Mouse (Mus musculus) adipocyte (in vitro differentiated cells): ENCODE measurements at regions not wholly inside any gene's neighbourhood (a gene's known extent, or its start where the extent isn't known, plus 50 kb on each side); places are given as distances from the start of the nearest gene placed in this dataset.

Experiments used
- DNase-seq: peaks from one replicate; pipeline ENCODE4 v3.0.0-alpha.2; 2016; ENCODE audit warnings: low spot score

DNA sequence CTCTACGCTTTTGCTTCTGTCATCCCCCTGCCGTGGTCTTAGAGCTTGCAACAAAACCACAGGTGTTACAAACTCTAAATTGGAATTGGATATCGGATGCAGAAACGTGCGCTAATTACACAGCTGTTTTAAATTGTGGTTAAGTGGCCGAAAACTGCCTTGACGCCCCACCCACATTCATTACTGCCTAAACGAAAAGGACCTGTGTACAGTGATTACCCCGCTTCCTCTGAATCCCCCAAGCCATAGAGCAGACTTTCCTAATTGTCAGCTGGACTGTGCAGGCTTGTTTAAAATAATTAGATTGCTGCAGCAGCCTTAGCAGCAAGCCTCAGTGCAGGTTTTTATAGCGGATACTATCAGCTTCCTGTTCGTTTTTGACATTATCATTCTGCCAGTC, 94.7 kb downstream of the Cxxc4 start:
- DNase-seq, result no peak

DNA sequence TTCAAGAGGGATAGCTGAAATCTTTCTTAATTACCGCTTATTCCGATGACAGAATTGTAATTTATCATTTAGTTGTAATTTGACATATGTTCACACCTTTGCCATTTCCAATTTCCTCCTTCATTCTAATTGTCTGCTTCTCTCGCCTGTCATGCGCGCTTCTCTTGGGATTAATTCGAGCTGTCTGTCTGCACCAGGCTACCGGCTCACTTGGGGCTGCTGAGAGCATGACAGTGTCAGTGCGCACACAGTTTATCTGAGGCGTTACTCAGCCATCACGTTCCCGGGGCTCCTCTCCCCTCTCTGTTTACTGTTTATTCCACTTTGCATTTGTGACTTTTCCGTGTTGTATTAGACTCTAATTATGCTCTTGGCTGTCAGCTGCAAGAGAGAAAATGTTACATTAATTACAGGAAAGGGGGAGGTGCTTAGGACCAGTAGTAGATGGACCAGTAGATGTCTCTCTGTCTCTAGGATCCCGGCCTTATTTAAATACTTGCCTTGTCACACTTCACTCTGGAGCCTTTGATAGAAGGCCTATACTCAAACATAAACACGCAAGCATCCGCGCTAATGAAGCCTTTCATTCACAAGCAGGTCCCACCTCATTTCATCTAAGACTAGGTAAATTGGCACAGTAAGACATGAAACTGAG, 95.3 kb downstream of the Cxxc4 start:
- DNase-seq, result no peak

DNA sequence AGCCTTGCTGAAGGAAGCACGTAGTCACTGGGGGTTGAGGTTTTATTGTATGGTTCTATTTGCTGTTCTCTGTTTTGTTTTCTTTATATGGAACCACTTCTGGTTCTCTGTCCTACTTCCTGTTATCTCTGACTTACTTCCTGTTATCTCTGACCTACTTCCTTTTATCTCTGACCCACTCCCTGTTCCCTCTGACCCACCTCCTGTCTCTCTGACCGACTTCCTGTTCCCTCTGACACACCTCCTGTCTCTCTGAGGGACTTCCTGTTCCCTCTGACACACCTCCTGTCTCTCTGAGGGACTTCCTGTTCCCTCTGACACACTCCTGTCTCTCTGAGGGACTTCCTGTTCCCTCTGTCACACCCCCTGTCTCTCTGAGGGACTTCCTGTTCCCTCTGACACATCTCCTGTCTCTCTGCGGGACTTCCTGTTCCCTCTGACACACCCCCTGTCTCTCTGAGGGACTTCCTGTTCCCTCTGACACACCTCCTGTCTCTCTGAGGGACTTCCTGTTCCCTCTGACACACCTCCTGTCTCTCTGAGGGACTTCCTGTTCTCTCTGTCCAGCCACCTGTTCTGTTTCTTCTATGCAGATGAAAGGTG, 102.9 kb downstream of the Cxxc4 start:
- DNase-seq, result peak; percentile 35

DNA sequence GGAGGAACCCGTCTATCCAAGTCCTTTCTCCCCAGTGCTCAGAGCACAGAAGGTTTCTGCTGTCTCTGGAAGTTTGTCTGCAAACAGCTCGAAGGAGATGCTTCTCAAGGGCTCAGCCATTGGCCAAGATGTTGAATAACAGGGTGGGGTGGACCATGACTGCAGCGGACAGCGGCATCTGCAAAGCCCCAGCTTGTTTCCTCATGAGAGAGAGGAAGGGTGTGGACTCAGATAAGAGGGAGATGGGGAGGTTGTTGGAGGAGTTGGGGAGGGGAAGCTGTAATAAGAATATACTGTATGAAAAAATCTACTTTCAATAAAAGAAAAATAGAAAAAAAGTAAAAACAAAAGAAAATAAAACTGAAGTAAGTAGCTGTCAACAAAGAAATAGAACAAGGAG, 129.7 kb downstream of the Cxxc4 start:
- no peak for DNase-seq

GRCm38 (mm10) chr3:134366761-134367160, 130.5 kb downstream of the Cxxc4 start:
- no peak for DNase-seq

- DNase-seq, result no peak
These were observed 132.3 kb downstream of the Cxxc4 start for GRCm38 (mm10) chr3:134368591-134368990.

DNA sequence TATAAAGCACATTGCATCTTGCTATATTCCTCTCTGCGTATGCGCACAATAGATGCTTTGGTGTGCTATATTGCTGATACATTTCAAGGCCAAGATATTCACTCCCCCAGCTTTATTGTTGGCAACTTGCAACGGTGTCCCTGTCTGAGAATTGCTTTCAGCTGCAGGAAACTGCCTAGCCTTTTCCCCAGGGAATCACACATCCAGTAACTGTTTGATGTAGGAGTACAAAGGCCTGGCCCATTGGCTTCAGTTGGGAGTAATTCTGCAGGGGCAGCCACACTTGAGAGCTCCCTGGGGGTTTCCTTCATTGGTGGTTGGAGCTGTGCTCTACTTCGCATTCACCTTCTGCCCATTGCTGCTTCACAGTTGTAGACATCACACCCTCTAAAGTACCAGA, 132.8 kb downstream of the Cxxc4 start:
- no peak for DNase-seq

GRCm38 (mm10) chr3:134379549-134379948, 143.3 kb downstream of the Cxxc4 start:
- DNase-seq, result no peak

GRCm38 (mm10) chr3:134390472-134391336, 154.4 kb downstream of the Cxxc4 start:
- DNase-seq, result peak; percentile 84

DNA sequence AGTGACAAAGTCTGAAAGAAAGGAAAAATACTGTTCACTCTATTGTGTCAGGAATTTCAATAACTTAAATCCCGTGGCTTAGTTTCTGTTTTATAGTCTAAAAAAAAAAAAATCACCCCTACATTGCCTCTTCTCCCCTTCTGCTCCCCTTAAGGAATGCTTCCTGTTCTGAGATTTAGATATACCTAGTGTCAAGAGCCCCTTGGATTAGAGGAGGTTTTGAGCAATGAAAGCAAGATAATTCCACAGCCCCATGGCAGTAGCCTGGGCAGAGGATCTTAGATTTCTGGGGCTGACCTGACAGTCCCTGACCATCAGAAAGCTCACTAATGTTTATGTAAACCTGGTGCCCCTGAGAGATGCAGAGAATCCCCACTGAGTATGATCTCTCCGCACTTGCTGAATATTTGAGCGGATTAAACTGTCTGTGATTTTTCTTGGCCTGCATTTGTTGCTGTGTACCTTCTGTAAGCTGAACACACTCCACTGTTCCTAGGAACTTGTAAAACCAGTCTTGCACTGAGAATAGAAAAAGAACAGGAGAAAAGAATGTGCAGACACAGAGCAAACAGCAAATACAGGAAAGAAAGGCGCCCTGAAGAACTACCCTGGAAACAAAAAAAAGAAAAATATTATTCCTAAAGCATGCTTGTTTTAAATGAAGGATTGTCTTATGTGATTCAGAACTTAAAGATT, 164.3 kb downstream of the Cxxc4 start:
- DNase-seq, result no peak

DNA sequence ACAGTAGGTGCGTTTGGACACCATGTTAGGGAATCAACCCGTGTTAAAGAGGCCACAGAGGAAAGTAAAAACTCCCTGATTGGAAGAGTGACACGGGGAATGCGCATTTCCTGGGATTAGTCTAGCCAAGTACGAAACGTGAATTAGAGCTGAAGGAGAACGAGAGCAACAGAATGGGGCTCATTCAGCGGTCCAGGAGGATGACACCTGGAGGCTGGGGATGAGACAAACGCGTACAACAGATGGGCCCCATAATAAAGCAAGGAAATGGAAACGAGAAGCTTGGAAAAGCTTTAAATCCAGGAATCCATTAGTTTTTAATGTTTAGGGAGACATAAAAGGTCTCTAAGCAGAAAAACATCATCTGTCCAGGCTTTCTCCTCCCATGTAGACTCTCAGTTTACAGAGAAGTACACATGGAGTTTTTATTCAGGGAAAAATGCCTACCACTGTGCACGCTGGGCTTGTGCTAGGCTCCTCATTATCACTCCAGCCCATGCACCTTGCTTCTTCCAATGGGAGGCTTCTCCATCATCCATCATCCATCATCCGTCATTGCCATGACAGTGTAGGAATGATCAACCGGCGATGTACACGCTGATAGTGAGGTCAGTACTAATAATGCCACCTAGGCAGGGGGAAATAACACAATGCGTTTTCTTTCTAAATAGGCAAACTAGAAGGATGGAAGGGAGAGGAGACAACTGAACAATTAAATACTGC, 179.5 kb downstream of the Cxxc4 start:
- DNase-seq, result no peak

DNA sequence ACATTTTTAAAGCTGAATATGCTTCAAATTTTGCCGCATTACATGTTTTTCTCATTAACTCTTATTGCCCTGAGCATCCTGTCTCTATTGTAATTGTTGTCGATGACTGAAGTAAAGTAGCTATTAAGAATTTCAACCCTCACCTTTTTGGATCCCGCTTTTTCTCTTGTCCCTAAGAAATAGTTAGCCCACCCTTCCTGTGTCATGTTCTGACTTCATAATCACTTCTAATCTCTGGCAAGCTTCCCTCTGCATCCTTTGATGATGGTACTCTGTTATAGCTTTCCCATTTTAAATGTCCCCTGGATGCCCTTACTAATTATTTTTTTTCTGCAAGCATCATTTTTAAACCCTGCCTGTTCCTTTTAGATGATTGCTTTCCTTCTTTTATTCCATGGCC, 191.3 kb downstream of the Cxxc4 start:
- DNase-seq, result no peak

DNA sequence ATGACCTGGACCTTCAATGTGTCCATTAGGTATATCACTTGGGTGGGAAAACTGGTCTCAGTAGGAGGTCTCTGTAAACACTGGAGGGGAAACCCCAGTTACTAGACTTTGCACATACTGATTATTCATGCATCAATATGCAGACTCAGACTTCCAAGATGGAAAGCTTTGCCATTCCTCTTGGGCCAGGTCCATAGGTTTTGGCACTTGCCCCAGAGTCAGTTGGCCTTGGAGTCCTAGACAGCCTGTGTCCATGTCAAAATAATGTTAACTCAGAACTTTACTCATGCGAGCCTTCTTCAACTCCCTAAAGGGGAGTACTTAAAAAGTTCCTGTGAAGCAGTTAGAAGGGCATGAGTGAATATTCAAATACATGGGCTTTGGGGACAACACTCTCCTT, 230.3 kb downstream of the Cxxc4 start:
- peak; percentile 6 for DNase-seq

DNA sequence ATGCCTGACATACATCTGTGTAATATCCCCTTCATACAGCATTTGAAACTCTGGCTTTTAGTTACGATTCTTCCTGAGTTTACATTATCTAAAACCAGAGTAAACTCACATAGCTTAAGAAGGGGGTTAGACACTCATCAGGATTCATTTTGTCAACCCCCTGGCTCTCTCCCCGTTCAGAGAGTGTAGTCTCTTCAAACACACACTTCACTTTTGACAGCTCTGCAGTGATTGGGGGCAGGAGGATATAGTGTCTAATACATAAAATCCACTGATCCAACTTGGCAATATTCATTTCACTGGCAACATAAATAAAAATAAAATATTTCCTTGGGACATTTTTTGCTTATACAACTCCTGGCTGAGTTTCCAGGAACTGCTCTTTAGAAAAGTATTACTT, 251.0 kb downstream of the Cxxc4 start:
- DNase-seq, result no peak

DNA sequence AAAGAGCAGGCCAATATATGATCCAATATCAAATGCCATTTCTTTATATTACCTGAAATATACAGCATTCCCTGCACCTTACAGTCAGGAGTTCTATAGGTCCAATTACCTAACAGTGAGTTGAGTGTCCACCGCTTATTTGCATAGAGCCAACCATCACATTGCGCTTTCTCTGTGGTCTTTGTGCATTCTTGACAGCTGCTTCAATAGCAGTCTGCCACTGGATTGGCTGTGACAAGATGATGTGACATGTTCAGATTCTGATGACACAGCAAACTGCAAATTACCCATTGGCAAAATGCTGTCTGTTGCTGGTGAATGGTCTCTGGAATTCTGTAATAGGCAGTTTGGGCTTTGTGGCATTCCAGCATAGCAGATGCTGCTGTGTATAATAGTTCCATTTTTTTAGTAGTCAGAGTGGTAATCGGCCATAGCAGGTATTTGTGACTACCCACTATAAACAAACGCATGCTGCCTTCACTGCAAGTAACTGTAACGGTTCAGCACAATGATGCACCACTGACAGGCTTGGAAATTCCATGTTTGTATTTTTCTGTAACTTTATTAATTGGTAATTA, 253.8 kb downstream of the Cxxc4 start:
- no peak for DNase-seq

- DNase-seq, result no peak
These were observed 273.4 kb downstream of the Cxxc4 start for GRCm38 (mm10) chr3:134509702-134510101.

DNA sequence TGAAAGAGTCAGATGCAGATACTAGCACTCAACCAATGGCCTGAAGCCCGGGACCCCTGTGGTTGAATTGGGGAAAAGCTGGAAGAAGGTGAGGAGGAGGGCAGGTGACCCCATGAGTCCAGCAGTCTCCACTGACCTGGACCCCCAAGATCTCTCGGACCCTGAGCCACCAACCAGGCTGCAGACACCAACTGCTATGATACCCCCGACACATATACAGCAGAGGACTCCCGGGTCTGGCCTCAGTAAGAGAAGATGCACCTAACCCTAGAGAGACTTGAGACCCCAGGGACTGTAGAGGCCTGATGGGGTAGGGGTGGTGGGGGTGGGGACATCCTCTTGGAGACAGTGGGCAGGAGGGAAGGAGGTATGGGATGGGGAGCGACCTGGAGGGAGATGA, 289.5 kb downstream of the Cxxc4 start:
- DNase-seq, result no peak

DNA sequence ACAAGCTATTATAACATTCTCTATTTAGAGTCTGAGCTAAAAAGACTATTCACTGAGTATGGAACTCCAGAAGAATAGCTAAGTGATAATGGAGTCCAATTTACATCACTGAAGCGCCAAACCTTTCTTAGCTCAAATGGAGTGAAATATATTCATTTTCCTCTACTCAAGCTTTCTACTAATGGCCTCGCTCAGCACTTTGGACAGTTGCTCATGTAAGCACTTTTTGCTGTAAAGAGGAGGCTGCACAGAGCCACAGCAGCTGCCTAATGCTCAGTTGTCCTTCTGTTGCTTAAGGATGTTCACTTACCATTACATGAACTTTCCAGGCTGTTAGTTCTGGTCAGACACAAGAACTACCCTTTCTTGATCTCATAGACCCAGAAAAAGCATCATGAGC, 268.7 kb upstream of the Tacr3 start:
- DNase-seq, result no peak

DNA sequence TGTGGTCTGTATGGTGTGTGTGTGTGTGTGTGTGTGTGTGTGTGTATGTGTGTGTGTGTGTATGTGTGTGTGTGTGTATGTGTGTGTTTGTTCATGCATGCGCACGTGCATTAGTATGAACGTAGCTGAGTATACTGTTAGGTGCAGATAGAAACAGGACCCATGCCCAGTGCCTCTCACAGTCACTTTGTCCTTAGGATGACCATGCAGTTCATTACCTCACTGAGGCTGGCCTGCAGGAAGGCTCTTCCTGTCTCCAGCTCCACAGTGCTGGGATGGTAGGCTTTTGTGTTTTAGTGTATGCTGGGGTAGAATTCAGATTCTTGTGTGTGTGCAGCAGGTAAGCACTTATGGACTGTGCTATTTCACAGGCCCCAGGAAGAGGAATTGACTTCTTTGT, 250.0 kb upstream of the Tacr3 start:
- DNase-seq, result no peak

GRCm38 (mm10) chr3:134588630-134589029, 240.2 kb upstream of the Tacr3 start:
- no peak for DNase-seq

- DNase-seq, result no peak
These were observed 225.9 kb upstream of the Tacr3 start for GRCm38 (mm10) chr3:134602919-134603318.

DNA sequence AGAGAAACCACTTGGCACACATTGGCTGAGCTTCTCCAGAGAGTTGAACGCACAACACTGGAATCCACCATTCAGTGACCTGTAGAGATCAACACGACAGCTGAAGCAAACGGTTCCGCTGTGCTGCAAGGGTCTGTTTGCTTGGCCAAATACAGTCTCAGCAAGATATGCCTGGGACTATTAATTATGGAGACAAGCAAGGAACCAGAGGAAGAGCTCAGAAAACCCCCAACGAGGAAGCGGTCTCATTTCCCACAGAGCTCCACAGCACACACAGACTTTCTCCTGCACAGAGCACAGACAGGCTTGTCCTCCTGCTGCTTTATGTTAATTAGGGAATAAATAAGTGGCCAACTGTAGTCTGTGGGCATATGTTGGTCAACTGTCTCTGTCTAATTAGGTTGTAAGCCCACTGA, 223.4 kb upstream of the Tacr3 start:
- DNase-seq, result no peak
